Mouse (Mus musculus) frontal cortex, postnatal 25 days (tissue): ENCODE measurements around the gene Zbtb12.
"Not testable (repeated sequence)": the region's sequence is repeated elsewhere in the genome, so short reads cannot be mapped to it uniquely, and the experiment has no call there.

ENCODE experiments used
- DNase-seq, 2 experiments: peaks; one replicate each; pipeline ENCODE4 v3.0.0; 2022; ENCODE audit warnings: low spot score in 2 of 2

Zbtb12 gene

DNA sequence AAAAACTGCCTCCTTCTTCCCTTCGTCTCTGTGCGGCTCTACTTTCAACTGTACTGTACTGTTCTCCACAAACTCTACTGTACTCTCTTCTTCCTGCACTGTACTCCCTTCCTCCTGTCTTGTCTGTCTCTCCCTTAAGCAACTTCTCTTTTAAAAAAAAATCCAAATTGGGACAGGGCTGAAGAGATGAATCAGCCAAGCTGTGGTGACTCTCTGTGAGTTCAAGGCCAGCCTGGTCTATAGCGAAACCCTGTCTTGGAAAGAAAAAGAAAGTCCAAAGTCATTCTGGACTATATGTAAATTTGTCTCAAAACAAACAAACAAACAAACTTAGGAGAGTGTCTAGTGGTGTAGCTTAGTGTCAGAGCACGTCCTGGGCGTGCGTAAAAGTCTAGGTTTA, 5.0 kb upstream of the Zbtb12 start:
- DNase-seq, result no peak

DNA sequence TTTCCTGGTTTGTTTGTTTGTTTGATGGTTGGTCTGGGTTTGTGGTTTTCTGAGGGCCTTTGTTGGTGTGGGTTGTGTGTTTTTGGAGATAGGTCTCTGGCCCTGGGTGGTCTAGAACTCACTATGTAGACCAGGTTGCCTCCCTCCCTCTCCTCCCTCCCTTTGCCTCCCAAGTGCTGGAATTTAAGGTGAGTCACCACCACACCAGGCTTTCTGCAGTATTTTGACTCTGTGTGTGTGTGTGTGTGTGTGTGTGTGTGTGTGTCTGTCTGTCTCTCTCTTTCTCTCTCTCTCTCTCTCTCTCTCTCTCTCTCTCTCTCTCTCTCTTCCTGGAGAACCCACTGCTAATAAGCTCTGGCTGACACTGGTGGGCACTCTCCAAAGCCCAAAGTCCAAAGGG, 1.9 kb downstream of the Zbtb12 start:
- no peak for DNase-seq

DNA sequence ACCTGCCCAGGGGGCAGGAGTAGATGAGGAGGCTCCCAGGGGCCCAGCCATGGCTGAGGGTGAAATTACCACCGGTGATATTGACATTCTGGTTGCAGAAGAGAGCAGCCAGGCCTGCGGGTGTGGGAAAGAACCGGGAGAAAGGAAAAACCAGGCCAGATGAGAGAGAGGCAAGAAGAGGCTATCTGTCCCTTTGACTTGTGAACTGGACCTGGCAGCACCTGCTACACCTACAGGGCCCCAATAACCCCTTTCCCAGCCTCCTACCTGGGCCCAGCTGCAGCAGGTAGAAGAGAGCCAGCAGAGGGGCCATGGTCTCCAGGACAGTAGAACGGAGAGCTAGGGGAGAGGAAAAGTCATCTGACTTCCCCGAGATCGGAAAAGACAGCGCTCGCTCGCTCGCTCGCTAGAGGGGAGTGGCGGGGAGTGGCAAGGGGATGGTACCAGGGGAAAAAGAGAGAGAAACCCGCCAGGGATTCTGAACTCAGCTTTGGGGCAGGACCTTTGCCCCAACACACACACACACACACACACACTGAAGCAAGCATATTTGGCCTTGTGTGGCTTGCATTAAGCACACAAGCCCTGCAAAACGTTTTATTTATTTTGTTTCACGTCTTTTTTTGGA, 2.5 kb downstream of the Zbtb12 start, which contains the start of gene Gm20547:
Gene Gm20547, minus strand, starts transcription at position 360 of the 628 bp plus-strand sequence.
- no peak for DNase-seq

DNA sequence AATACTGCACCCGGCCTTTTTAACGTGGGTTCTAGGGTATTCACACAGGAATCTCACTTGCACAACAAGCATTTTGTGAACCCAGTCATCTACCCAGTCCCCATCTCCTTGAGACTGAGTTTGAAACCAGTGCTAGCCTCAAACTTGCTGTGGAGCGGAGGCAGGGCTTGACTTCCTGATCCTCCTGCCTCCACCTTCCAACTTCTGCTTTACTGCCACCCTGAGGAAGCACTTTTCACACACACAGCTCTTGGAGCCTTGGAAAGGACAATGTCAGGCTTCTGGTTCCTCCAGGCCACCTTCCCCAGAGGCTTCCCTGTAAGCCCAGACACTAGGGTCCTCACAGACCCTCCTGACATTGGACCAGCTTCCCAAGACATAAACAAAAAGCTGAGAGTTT, 4.0 kb downstream of the Zbtb12 start:
- DNase-seq, result no peak

DNA sequence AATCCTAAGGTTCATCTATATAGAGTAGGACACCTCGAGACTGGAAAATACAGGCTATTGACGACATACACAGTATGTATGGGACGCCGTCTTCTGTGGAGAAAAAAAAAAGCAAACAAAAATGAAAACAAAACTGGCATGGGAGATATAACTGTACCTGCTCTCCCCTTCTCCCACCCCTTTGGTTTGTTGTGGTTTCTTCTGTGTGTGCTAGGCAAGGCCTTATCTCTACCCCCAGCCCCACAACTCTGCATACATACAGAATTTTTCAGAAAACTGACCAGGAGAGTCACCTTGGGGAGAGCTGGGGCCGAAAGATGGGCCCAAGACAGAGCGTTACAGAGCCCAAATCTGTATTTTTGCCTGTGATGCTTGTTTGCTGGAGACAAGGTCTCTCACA, 5.4 kb downstream of the Zbtb12 start:
- DNase-seq, result no peak

DNA sequence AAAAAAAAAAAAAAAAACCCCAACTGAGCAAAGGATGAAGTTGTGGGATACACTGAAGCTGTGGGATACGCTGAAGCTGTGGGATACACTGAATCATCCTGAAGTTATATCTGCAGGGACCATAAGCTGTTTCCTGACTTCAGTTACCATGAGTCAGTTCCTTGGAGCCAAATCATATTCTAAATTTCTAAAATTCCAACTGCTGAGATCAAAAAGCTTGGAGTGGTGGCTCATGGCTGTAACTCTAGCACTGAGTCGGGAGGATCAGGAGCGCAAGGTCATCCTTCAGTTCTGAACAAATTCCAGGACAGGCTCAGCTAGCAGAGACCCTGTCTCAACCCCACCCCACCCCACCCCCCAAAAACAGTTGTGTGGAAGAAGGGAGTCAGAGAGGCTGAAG, 6.3 kb downstream of the Zbtb12 start:
- no peak for DNase-seq

DNA sequence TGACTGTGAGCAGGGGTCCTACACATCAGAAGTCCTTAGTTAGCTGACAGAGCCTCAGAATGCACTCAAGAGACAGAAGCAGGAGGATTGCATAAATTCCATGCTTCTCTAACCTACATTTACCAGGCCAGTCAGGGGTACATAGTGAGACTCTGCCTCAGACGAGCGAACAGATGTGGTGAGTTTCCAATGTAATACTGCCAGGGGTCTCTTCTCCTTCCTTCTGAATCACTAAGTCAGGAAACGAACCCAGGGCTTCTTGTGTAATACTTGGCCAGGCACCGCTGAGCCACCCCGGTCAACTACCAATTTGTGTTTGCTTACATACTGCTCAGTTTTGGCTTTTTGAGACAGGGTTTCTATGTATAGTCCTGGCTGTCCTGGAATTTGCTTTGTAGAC, 8.7 kb downstream of the Zbtb12 start:
- DNase-seq, result no peak

DNA sequence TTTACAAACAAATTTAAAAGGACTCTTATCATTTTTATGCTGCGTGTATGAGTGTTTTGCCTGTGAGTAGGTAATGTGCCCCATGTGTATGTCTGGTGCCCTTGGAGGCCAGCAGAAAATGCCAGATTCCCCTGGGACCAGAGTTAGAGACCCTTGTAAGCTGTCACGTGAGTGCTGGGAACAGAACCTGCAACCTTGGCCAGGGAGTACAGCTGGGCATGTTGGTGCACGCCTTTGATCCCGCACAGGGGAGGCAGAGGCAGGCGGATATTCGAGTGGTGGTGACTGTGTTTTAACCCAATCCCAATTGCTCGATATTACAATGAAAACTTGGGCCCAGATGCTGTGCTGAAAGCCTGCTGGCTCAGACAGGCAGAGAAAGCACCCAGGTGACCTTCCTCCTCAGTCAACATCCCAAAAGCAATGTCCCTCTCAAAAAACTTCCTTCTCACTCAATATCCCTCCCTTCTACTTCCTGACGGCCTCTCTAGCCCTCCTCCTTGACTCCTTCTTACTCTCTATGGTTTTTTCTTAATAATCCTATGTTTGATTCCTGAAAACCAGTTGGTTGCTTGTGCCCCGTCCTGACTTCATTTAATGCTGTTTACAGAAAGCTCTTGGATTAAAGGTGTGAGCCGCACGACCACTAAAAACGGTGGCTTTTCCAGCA, 10.9 kb downstream of the Zbtb12 start:
- DNase-seq, result no peak

DNA sequence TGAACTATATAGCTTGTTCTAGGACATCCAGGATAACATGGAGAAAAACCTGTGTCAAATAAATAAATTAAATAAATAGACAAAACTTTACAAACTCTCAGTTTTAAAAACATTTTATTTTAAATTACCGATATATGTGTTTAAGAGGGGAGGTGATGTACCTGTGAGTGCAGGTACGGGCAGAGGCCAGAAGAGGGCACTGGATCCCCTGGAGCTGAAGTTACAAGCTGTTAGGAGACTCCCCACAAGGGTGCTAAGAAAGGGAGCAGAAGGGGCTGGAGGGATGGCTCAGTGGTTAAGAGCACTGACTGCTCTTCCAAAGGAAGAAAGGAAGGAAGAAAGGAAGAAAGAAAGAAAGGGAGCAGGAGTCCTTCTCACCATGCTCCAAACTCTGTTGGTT, 12.1 kb downstream of the Zbtb12 start:
- DNase-seq, result no peak

DNA sequence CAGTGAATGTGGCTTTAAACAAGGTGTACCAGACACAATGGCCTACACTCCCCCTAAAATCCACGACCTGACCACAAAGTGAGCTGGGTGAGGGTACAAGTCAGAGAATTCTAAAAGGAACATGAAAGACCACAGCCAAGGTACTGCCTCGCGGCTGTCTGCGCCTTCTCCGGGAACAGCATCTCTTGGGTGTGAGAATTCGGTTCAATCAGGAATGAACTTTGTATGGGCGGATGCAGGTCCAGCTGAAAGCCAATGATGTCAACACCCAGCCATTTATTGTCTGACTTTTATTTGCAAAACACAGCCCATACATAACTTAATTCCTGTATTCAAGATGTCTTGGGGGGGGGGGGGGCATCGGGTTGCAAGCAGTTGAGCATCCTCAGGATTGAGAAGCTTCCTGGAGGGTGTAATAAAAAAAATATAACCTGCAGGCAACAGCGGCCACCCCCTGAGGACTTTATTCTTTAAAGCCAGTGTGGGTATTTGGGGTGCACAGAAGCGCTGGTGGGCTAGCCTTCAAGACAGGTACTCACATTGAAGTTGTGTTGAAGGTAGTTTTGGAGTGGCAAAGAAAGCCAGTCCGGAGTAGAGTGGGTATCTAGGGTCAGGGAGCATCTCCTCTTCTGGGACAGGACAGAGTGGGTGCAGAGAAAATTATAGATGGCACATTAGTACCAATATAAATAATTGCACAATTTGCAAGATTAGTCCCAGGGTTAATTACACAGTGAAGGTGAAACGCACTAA, 14.0 kb downstream of the Zbtb12 start:
- DNase-seq, result no peak

DNA sequence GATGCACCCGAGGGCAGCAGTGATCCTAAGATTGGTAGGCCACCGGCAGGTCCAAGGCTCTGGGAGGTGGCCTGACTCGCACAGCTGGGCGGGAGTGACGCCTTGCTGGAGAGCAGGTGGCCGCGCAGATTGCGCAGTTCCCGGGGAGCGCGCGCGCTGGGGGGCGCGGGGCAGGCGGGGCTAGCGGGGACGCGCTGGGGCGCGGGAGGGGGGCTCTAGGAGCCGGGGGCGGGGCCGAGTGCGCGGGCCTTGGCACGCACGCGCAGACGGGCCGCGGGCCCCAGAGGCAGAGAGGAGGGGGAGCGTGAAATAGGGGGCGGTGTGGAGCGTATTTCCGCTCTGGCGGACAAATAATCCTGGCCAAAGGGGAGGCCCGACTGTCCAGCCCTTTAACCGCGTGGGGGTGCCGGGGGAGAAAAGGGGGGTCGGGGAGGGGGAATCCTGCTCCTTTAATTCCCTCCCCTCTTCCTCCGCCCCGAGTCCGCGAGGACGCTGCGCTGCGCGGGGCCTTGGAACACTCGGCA, 14.9 kb downstream of the Zbtb12 start:
- peak; percentile 78 to 89 for DNase-seq

DNA sequence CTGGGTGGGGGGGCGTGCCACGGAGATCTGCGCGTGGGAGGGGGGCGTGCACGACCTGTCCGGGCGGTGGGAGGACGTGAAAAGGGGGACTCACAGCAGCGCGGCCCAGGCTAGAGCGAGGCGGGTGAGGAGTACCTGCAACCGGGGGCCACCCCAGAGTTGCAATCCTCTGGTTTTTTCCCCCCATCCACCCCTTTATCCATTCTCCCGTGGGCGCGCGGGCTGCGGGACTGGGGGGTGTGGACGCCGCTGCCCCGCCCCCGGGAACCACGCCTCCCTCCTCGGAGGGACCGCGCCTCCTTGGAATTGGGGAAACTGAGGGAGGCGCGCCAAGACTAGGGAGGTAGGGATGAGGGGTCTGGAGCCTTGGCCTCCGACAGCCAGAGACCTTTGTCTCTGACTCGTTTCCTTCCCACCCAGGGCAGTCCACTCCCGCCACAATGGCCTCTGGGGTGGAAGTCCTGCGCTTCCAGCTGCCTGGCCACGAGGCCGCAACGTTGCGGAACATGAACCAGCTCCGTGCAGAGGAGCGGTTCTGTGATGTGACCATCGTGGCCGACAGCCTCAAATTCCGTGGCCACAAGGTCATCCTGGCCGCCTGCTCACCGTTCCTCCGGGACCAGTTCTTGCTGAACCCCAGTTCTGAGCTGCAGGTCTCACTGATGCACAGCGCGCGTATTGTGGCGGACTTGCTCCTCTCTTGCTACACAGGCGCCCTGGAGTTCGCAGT, 15.7 kb downstream of the Zbtb12 start:
- DNase-seq, result no peak

DNA sequence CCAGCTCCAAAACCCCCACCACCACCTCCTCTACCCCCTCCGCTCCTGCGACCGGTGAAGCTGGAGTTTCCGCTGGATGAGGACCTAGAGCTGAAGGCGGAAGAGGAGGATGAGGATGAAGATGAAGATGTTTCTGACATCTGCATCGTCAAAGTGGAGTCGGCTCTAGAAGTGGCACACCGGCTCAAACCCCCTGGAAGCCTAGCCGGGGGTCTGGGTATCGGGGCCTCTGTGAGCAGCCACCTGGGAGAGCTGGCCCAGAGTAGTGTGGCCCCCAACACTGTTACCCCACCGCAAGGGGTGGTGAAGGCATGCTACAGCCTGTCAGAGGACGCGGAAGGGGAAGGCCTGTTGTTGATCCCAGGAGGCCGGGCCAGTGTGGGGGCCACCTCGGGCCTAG, 16.4 kb downstream of the Zbtb12 start:
- no peak for DNase-seq

DNA sequence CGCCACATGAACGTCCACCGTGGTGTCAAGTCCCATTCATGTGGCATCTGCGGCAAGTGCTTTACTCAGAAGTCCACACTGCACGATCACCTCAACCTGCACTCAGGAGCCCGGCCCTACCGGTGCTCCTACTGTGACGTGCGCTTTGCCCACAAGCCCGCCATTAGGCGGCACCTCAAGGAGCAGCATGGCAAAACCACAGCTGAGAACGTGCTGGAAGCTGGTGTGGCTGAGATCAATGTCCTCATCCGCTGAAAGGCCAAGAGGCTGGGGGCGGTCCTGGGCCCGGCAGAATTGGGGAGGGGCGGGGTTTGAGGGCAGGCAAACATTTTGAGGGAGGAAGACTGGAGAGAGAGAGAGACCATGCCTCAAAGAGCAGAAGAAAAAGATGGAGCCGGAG, 17.1 kb downstream of the Zbtb12 start:
- no peak for DNase-seq

DNA sequence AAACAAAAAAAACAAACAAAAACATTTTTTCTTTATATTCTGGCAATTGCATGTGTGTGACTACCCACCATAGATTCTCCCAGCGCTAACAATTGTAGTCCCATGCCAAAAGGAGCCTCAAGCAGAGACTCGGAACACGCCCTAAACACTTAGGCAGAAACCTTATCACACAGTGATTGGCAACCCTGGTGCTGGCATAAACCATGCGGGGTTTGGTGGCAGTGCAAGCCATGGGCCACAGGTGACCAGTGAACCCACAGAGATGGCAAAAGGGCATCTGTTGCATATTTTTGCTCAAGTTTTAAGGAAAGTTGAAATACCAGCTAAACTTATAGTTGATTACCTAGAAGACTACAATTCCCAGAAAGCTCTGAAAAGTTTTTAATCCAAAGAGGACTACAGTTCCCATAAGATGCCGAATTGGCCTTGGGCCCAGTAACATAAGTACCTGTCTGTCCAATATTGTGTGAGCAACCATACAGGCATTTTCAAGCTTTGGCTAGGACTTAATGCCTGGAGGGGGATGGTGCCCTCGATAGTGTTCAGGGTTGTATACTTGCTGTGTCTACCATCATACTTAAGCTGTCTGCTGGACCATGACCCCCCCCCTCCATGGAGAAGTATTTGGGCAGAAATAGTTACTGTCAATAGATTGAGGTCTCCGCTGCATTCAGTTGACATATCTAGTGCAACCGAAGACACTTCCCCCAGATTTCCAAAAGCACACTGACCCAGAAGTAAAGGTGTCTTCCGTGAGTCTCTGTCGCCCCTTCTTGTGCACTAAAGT, 18.3 kb downstream of the Zbtb12 start:
- DNase-seq, result no peak

DNA sequence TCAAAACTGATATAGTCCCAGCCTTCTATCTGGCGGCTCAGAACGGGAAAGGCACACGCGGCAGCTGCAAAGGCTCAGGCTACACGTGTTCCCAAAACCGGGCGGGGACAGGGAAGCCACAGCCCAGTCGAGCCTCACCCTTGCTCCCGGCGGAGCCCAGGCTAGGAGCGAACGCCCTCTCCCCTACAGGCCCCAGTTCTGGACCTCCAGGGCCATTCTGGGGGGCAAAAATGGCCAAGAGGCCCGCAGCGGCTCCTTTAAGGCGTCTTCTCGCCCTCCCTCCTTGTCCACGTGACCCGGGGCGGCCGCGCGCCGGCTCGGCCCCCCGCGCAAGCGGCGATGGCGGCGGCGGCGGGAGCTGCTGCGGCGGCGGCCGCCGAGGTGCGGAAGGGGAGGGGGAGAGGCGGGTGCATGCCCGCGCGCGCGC, 18.9 kb downstream of the Zbtb12 start, which contains the start of the genes C2 and Ehmt2:
Gene C2, minus strand, starts transcription at position 106 of the 427 bp plus-strand sequence.
Gene Ehmt2, plus strand, starts transcription at position 310 of the 427 bp plus-strand sequence.
- DNase-seq, result peak; percentile 66 to 70

DNA sequence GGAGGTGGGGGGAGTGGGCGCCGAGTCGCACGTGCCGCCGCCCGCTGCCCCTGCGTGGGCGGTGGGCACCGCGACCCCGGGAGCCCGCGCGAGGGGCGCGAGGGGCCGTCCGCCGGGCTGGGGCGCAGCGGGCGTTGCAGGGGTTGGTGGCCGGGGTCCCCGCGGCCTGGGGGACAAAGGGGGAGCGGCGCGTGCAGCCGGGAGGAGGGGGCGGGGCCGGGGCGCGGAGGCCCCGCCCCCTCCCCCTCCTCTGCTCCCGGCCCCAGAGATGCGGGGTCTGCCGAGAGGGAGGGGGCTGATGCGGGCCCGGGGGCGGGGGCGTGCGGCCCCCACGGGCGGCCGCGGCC, 19.4 kb downstream of the Zbtb12 start:
- DNase-seq, result no peak

DNA sequence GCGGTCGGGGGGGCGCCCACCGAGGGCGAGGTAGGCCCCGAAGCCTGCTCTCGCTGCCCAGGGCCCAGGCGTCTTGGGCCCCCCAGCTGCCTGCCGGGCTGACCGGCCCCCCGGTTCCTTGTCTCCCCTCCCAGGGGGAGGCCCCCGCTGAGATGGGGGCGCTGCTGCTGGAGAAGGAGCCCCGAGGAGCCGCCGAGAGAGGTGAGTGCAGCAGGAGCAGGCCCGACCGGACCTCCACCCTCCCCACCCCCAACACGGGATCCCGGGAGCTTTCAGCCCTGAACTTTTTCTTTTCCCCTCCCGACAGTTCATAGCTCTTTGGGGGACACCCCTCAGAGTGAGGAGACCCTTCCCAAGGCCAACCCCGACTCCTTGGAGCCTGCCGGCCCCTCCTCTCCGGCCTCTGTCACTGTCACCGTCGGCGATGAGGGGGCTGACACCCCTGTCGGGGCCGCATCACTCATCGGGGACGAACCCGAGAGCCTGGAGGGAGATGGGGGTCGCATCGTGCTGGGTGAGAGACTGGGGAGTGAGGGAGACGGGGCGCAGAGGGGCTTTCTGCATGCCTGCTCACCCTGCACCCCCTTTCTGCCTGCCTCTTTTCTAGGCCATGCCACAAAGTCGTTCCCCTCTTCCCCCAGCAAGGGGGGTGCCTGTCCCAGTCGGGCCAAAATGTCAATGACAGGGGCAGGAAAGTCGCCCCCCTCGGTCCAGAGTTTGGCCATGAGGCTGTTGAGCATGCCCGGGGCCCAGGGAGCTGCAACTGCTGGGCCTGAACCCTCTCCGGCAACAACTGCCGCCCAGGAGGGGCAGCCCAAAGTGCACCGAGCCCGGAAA, 20.0 kb downstream of the Zbtb12 start:
- peak in 1 of 2 experiments; percentile 18 for DNase-seq

DNA sequence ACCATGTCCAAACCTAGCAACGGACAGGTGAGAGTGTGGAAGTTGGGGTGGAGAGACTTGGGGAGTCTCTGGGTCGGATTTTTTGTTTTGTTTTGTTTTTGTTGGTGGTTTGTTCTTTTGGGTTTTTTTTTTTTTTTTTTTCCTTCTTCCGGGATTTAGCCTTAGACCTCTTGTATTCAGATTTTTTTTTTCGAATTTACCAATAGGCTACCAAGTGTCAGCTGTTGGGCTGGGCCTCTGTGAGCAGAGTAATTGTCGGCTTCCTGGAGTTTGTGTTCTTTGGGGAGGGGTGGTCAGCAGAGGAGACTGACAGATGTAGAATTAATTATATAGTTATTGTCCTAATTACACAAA, 20.6 kb downstream of the Zbtb12 start:
- DNase-seq, result no peak

DNA sequence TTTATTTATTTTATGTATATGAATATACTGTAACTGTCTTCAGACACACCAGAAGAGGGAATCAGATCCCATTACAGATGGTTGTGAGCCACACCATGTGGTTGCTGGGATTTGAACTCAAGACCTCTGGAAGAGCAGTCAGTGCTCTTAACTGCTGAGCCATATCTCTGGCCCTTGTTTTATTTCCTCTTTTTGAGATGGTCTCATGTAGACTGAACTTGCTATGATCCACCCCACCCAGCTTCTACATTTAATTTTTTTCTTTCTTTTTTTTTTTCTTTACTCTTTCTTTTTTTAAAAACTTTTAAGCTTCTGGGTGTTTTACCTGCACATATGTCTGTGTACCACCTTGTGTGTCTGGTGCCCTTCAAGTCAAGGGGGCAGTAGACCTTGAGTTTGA, 21.5 kb downstream of the Zbtb12 start:
- not testable (repeated sequence) for DNase-seq
